Mouse (Mus musculus) liver, adult 2 months (tissue): ENCODE data around the gene Hormad2.

ENCODE experiments used
- CTCF ChIP-seq: fragments of 200-500 bp; IDR thresholded peaks from 2 replicates; pipeline ENCODE4 v1.5.1; 2011; ENCODE audit warnings: low read depth, low read length, control low read depth
- POLR2A ChIP-seq: fragments of 200-500 bp; IDR thresholded peaks from 2 replicates; pipeline ENCODE4 v1.6.1; 2011; ENCODE audit warnings: low read length, control low read depth; ENCODE audit not compliant: insufficient read depth; ENCODE audit errors: extremely low read depth

GRCm38 (mm10) chr11:4296610-4297275 is 144.2 kb downstream of the Hormad2 start:
- TF ChIP-seq CTCF (no peak), POLR2A (no peak)
